Mouse (Mus musculus) lung, postnatal 0 days (tissue): ENCODE measurements around the gene Cdk19. TPM values are rescaled to one million over a fixed set of nuclear protein-coding genes. Genes with fewer than 3 reads are reported as not detected.

Source experiments
- ATAC-seq: fragments of 200-750 bp; cut with Nextera tagmentation; 2 replicates; pipeline ENCODE4 v1.8.0; 2017; ENCODE audit warnings: moderate library complexity
- DNase-seq: peaks from one replicate; pipeline ENCODE4 v3.0.0-alpha.2; 2016; ENCODE audit warnings: low spot score
- H3K27ac ChIP-seq: fragments of 300-500 bp; sonication (generic); 2 replicates; pipeline ENCODE4 v1.5.1; 2014; ENCODE audit warnings: antibody characterized with exemption, mild to moderate bottlenecking, low read length, mixed read lengths
- H3K27me3 ChIP-seq: fragments of 300-500 bp; sonication (generic); replicated peaks from 2 replicates; pipeline ENCODE4 v1.6.1; 2014; ENCODE audit warnings: low read length, mixed read lengths; ENCODE audit not compliant: insufficient read depth
- H3K36me3 ChIP-seq: fragments of 300-500 bp; sonication (generic); 2 replicates; pipeline ENCODE4 v1.6.1; 2014; ENCODE audit warnings: low read length, mixed read lengths; ENCODE audit not compliant: insufficient read depth
- H3K4me1 ChIP-seq: fragments of 300-500 bp; sonication (generic); 2 replicates; pipeline ENCODE4 v1.6.1; 2014; ENCODE audit warnings: antibody characterized with exemption, low read depth, low read length, mixed read lengths; ENCODE audit not compliant: insufficient read depth
- H3K4me2 ChIP-seq: fragments of 300-500 bp; sonication (generic); replicated peaks from 2 replicates; pipeline ENCODE4 v1.6.1; 2014; ENCODE audit warnings: low read depth, mild to moderate bottlenecking, low read length, moderate library complexity, mixed read lengths
- H3K4me3 ChIP-seq: fragments of 300-500 bp; sonication (generic); 2 replicates; pipeline ENCODE4 v1.5.1; 2014; ENCODE audit warnings: low read depth, low read length
- H3K9ac ChIP-seq: fragments of 300-500 bp; sonication (generic); replicated peaks from 2 replicates; pipeline ENCODE4 v1.6.1; 2014; ENCODE audit warnings: low read depth, mild to moderate bottlenecking
- H3K9me3 ChIP-seq: fragments of 300-500 bp; sonication (generic); 2 replicates; pipeline ENCODE4 v1.6.1; 2016; ENCODE audit warnings: low read length, mixed read lengths
- CTCF ChIP-seq: IDR thresholded peaks from 2 replicates; pipeline ENCODE4 v1.5.1; 2016; ENCODE audit warnings: antibody characterized with exemption, mild to moderate bottlenecking
- EP300 ChIP-seq: IDR thresholded peaks from 2 replicates; pipeline ENCODE4 v1.6.1; 2016; ENCODE audit warnings: antibody characterized with exemption, mild to moderate bottlenecking, control low read depth
- WGBS: fragments of 180-500 bp; shearing (Covaris S2); extraction: QIAGEN DNeasy Blood & Tissue Kit; methylation state at CpG from one replicate; pipeline ENCODE4 v1.1.7; 2014; 5-methylcytosine and 5-hydroxymethylcytosine counted together
- polyA plus RNA-seq: library from polyadenylated mRNA; unstranded; fragments of >200 nt; fragmentation: Nextera tagmentation; extraction: Ambion mirVana; gene quantifications from 2 replicates; pipeline ENCODE4 v1.2.1, GENCODE M21; 2015

Cdk19 gene
- polyA plus RNA-seq, 1 experiment from 2014 or later: 6.7 TPM

- no peak for TF ChIP-seq EP300
- TF ChIP-seq CTCF: no peak
- Histone ChIP-seq H3K4me1 (peaks cover 4% of the 10 kb centered on the region; the same call in 1 of the 2 replicates), H3K27me3 (no peaks in the 10 kb centered on the region), H3K4me3 (no peak overlapping the region), H3K27ac (0 out of 2 replicates have a peak overlapping the region, but pooled peaks have one; percentile 51), H3K9ac (no peak overlapping the region), H3K9me3 (no peaks in the 10 kb centered on the region), H3K36me3 (no peaks in the 10 kb centered on the region), H3K4me2 (no peak overlapping the region)
- 26% methylated on average over 5 of the region's 5 CpGs for WGBS
- no peak for ATAC-seq
- no peak for DNase-seq
These were observed 108.6 kb downstream of the Cdk19 start for GRCm38 (mm10) chr10:40447921-40448320.

- no peak overlapping the region for H3K4me3 ChIP-seq
- H3K27me3 ChIP-seq: no peaks in the 10 kb centered on the region
- no peak for DNase-seq
- peaks cover 4% of the 10 kb centered on the region; the same call in 1 of the 2 replicates for H3K4me1 ChIP-seq
- no peak overlapping the region for H3K9ac ChIP-seq
- H3K27ac ChIP-seq: no peak overlapping the region
- no peak overlapping the region for H3K4me2 ChIP-seq
- no peaks in the 10 kb centered on the region for H3K9me3 ChIP-seq
- no peaks in the 10 kb centered on the region for H3K36me3 ChIP-seq
- 44% methylated on average over 3 of the region's 3 CpGs for WGBS
- TF ChIP-seq EP300 (no peak), CTCF (no peak)
- no peak for ATAC-seq
These were observed 109.1 kb downstream of the Cdk19 start for GRCm38 (mm10) chr10:40448444-40448843.

GRCm38 (mm10) chr10:40449571-40449970 is 110.2 kb downstream of the Cdk19 start:
- Histone ChIP-seq H3K4me1 (peaks cover 4% of the 10 kb centered on the region; the same call in 1 of the 2 replicates), H3K9ac (no peak overlapping the region), H3K9me3 (no peaks in the 10 kb centered on the region), H3K27me3 (no peaks in the 10 kb centered on the region), H3K27ac (no peak overlapping the region), H3K36me3 (no peaks in the 10 kb centered on the region), H3K4me3 (no peak overlapping the region), H3K4me2 (no peak overlapping the region)
- DNase-seq (no peak), ATAC-seq (no peak)
- WGBS: 89% methylated on average over 6 of the region's 6 CpGs
- TF ChIP-seq EP300: no peak
- TF ChIP-seq CTCF: no peak

GRCm38 (mm10) chr10:40450171-40450570 is 110.8 kb downstream of the Cdk19 start:
- WGBS: 97% methylated on average over 4 of the region's 4 CpGs
- H3K27me3 ChIP-seq: no peaks in the 10 kb centered on the region
- H3K36me3 ChIP-seq: no peaks in the 10 kb centered on the region
- no peaks in the 10 kb centered on the region for H3K9me3 ChIP-seq
- H3K27ac ChIP-seq: no peak overlapping the region
- DNase-seq: no peak
- H3K9ac ChIP-seq: no peak overlapping the region
- no peak overlapping the region for H3K4me3 ChIP-seq
- TF ChIP-seq EP300: no peak
- TF ChIP-seq CTCF: no peak
- no peak for ATAC-seq
- H3K4me1 ChIP-seq: peaks cover 4% of the 10 kb centered on the region; the same call in 1 of the 2 replicates
- no peak overlapping the region for H3K4me2 ChIP-seq

GRCm38 (mm10) chr10:40457116-40457515 is 117.8 kb downstream of the Cdk19 start:
- no peak overlapping the region for H3K4me2 ChIP-seq
- no peak for ATAC-seq

GRCm38 (mm10) chr10:40459141-40459540 is 119.8 kb downstream of the Cdk19 start:
- no peak overlapping the region for H3K9ac ChIP-seq
- DNase-seq: no peak
- H3K4me1 ChIP-seq: no peaks in the 10 kb centered on the region
- no peaks in the 10 kb centered on the region for H3K36me3 ChIP-seq
- H3K27me3 ChIP-seq: no peaks in the 10 kb centered on the region
- H3K9me3 ChIP-seq: no peaks in the 10 kb centered on the region
- 91% methylated on average over 16 of the region's 17 CpGs for WGBS
- H3K27ac ChIP-seq: no peak overlapping the region
- no peak overlapping the region for H3K4me2 ChIP-seq
- no peak overlapping the region for H3K4me3 ChIP-seq
- no peak for TF ChIP-seq EP300
- no peak for TF ChIP-seq CTCF
- no peak for ATAC-seq

More at GRCm38 (mm10) chr10:40457116-40457515, 117.8 kb downstream of the Cdk19 start:
- no peak overlapping the region for H3K9ac ChIP-seq
- H3K27ac ChIP-seq: no peak overlapping the region
- H3K4me1 ChIP-seq: no peaks in the 10 kb centered on the region
- DNase-seq: no peak
- TF ChIP-seq CTCF (no peak), EP300 (no peak)
- H3K27me3 ChIP-seq: no peaks in the 10 kb centered on the region
- no peaks in the 10 kb centered on the region for H3K9me3 ChIP-seq
- no peak overlapping the region for H3K4me3 ChIP-seq
- WGBS: 76% methylated on average over 1 of the region's 1 CpGs
- H3K36me3 ChIP-seq: no peaks in the 10 kb centered on the region

GRCm38 (mm10) chr10:40461362-40461761 is 122.0 kb downstream of the Cdk19 start:
- 89% methylated on average over 6 of the region's 6 CpGs for WGBS
- Histone ChIP-seq H3K4me3 (no peak overlapping the region), H3K9ac (no peak overlapping the region), H3K27me3 (no peaks in the 10 kb centered on the region), H3K4me1 (no peaks in the 10 kb centered on the region), H3K4me2 (no peak overlapping the region), H3K36me3 (no peaks in the 10 kb centered on the region), H3K9me3 (no peaks in the 10 kb centered on the region), H3K27ac (no peak overlapping the region)
- DNase-seq: no peak
- TF ChIP-seq CTCF (no peak), EP300 (no peak)
- no peak for ATAC-seq
